Mouse (Mus musculus): ENCODE data around the gene Cd37. TPM values are rescaled to one million over a fixed set of nuclear protein-coding genes. Genes with fewer than 3 reads are reported as not detected.

The Cd37 gene
- polyA plus RNA-seq, 1 experiment from 2014 or later = 4.8 TPM

DNA sequence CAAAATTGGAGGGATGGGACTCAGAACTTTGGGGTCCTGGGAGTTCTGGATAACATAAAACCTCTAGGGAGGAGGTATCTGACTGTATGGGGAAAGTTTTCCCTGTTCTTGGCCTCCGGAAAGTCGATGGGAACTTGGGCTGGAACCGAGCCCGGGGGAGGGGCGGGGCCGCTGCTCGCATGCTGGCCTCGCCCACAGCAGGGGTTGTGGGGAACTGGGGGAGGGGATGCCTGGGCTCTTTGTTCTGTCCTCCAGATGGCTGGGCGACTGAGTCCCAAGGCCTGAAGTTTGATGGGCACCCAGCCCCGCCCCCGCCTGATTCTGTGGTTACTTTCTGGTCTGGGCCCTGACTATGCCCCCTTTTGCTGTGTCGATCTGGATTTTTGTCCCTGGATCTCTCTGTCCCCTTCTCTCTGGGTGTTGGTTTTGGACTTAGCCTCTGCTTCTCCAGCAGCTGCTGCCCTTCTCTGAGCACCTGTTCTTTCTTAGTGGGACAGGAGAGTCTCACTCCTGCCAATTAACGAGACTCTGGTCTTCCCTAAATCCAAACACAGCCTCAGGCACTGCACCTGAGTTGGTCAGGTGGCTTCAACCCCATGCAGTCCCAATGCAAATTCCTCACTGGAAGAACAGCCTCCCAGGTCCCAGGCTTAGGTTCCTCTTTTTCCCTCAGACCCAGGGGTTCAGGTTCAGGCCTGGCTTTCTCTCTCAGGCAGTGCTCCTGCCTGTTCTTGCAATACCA, 22.3 kb downstream of the Cd37 start:
- WGBS = 0% methylated on average over 10 of the region's 13 CpGs
- H3K4me3 ChIP-seq (ENCODE audit: low read depth, low read length) = peak overlapping the region; percentile 94
- DNase-seq (ENCODE audit: low spot score) (peak; percentile 96), ATAC-seq (ENCODE audit: low read depth) (peak; percentile 86)
- peaks cover 12% of the 10 kb centered on the region for H3K4me1 ChIP-seq (ENCODE audit: control insufficient read depth, insufficient read depth, low read length)
- H3K36me3 ChIP-seq (ENCODE audit: control insufficient read depth, insufficient read depth, low read length) = peaks cover 45% of the 10 kb centered on the region
- H3K9me3 ChIP-seq (ENCODE audit: control insufficient read depth, low read length) = no peaks in the 10 kb centered on the region
- H3K4me2 ChIP-seq (ENCODE audit: low read depth, low read length) = peak overlapping the region; percentile 92
- peaks cover 9% of the 10 kb centered on the region for H3K27me3 ChIP-seq (replicated peaks; ENCODE audit: control insufficient read depth, insufficient read depth, low read length)
- H3K9ac ChIP-seq (ENCODE audit: low read depth, low read length) = peak overlapping the region; percentile 98
- H3K27ac ChIP-seq (replicated peaks; ENCODE audit: low read depth, low read length) = peak overlapping the region; percentile 98

DNA sequence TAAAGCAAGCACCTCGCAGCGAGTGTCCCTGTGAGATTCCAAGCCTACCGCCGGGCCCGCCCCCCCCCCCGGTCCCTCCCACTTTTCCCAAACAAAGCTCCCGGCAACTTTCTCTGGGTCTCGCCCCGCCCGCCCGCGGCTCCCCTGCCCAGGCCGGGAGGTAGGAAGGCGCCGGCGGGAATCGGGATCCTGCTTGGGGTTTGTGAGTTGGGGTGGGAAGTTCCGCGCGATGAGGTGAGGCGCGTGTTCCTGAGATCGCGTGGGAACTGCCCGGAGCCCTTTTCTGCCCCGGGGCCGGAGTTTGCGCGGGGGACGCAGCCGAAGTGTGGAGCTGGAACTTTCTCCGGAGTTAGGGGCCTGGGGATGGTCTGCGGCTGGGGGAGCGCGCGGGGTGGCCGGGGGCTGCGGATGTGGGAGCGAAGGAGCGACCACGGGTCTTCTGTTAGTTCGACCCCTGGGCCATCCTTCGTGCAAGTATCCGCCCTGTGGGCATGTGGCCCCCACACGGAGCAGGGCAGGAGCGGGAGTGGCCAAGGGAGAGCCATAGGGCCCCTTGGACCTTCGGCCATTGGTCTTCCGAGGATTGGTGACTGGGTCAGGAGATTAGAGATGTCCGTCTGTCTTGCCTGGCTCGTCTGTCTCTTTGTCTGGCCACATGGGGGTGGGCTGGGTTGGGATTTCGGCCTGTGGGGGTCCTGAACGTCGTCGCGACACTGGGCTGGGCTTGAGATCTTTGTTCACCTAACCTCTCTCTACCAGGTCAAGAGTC, 23.1 kb downstream of the Cd37 start, which contains the start of gene Tead2:
Gene Tead2, plus strand, starts transcription at position 81 of the 769 bp plus-strand sequence.
- DNase-seq (ENCODE audit: low spot score) (peak; percentile 81), ATAC-seq (ENCODE audit: low read depth) (peak; percentile 60)
- H3K9me3 ChIP-seq (ENCODE audit: control insufficient read depth, low read length) = no peaks in the 10 kb centered on the region
- H3K27me3 ChIP-seq (replicated peaks; ENCODE audit: control insufficient read depth, insufficient read depth, low read length) = peaks cover 16% of the 10 kb centered on the region
- H3K4me3 ChIP-seq (ENCODE audit: low read depth, low read length) = peak within 1 kb of the TSS; percentile 94
- peaks cover 12% of the 10 kb centered on the region for H3K4me1 ChIP-seq (ENCODE audit: control insufficient read depth, insufficient read depth, low read length)
- peak within 1 kb of the TSS; percentile 98 for H3K27ac ChIP-seq (replicated peaks; ENCODE audit: low read depth, low read length)
- 0% methylated on average over 41 of the region's 55 CpGs for WGBS
- H3K9ac ChIP-seq (ENCODE audit: low read depth, low read length) = peak within 1 kb of the TSS; percentile 98
- H3K4me2 ChIP-seq (ENCODE audit: low read depth, low read length) = peak within 1 kb of the TSS; percentile 92
- H3K36me3 ChIP-seq (ENCODE audit: control insufficient read depth, insufficient read depth, low read length) = peaks cover 38% of the 10 kb centered on the region

DNA sequence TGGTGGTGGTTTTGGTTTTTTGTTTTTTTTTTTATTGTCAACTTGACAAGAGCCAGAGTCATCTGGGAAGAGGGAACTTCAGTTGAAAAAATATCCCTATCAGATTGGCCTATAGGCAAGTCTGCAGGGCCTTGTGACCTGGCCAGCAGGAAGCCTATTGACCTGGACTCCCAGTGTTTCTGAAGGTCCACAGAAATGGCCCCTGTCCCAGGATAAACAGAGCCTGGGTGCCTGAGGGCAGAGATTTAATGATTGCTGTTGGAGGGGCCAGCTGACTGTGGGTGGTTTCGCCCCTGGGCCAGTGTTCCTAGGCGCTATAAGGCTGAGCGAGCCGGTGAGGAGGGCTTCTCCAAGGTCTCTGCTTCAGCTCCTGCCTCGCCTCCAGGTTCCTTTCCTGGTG, 25.2 kb downstream of the Cd37 start:
- DNase-seq (ENCODE audit: low spot score) (no peak), ATAC-seq (ENCODE audit: low read depth) (no peak)
- H3K4me3 ChIP-seq (ENCODE audit: low read depth, low read length) = no peak overlapping the region
- WGBS = 62% methylated on average over 5 of the region's 5 CpGs
- H3K9me3 ChIP-seq (ENCODE audit: control insufficient read depth, low read length) = no peaks in the 10 kb centered on the region
- peaks cover 12% of the 10 kb centered on the region for H3K4me1 ChIP-seq (ENCODE audit: control insufficient read depth, insufficient read depth, low read length)
- H3K4me2 ChIP-seq (ENCODE audit: low read depth, low read length) = no peak overlapping the region
- H3K36me3 ChIP-seq (ENCODE audit: control insufficient read depth, insufficient read depth, low read length) = peaks cover 16% of the 10 kb centered on the region
- H3K9ac ChIP-seq (ENCODE audit: low read depth, low read length) = no peak overlapping the region
- H3K27me3 ChIP-seq (replicated peaks; ENCODE audit: control insufficient read depth, insufficient read depth, low read length) = peaks cover 21% of the 10 kb centered on the region
- H3K27ac ChIP-seq (replicated peaks; ENCODE audit: low read depth, low read length) = no peak overlapping the region

DNA sequence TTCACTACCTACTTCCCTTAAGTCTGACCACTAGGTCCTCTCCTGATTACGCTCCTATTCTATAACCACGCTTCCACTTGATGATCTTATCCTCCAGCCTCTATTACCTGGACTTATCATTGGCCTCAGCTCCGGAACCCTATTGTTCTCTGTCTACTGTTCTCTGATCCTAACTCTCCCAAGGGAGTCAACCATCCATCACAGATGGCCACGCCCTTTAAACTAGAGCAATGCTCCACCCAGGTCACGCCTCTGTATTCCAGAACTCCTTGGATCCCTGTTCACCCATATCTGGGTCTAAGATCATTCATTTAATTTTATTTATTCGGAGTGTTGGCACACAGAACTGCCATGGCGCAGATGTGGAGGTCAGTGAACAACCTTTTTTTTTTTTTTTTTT, 26.6 kb downstream of the Cd37 start:
- peaks cover 10% of the 10 kb centered on the region for H3K4me1 ChIP-seq (ENCODE audit: control insufficient read depth, insufficient read depth, low read length)
- DNase-seq (ENCODE audit: low spot score) = no peak
- 0 out of 2 replicates have a peak overlapping the region, but pooled peaks have one; percentile 35 for H3K4me2 ChIP-seq (ENCODE audit: low read depth, low read length)
- 0 out of 2 replicates have a peak, but pooled peaks cover 3% of the 10 kb centered on the region for H3K9me3 ChIP-seq (ENCODE audit: control insufficient read depth, low read length)
- H3K27ac ChIP-seq (replicated peaks; ENCODE audit: low read depth, low read length) = no peak overlapping the region
- peaks cover 21% of the 10 kb centered on the region for H3K27me3 ChIP-seq (replicated peaks; ENCODE audit: control insufficient read depth, insufficient read depth, low read length)
- WGBS = 73% methylated on average over 7 of the region's 7 CpGs
- peaks cover 3% of the 10 kb centered on the region; the same call in 1 of the 2 replicates for H3K36me3 ChIP-seq (ENCODE audit: control insufficient read depth, insufficient read depth, low read length)
- H3K9ac ChIP-seq (ENCODE audit: low read depth, low read length) = no peak overlapping the region
- ATAC-seq (ENCODE audit: low read depth) = no peak
- no peak overlapping the region for H3K4me3 ChIP-seq (ENCODE audit: low read depth, low read length)

DNA sequence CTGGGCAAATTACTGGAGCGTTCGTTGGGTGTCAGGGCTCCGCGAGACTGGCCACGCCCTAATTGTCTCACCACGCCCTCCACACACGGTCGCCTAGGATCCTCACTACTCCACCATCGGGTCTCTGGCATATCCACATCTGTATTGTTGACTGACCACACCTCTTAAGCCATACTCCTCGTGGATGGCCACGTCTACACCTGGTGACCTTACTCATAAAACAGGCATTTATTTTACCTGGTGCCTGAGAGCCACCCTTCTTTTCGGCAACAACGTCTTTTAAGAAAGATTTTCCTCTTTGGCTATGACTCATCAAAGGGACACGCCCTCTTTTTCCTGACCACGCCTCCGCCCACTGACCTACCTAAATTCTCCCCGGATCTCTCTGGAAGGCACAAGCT, 27.1 kb downstream of the Cd37 start, which contains the start of gene Dkkl1:
Gene Dkkl1, minus strand, starts transcription at position 297 of the 401 bp plus-strand sequence.
- Histone ChIP-seq H3K27ac (replicated peaks; ENCODE audit: low read depth, low read length) (no peak within 1 kb of the TSS), H3K4me2 (ENCODE audit: low read depth, low read length) (peak within 1 kb of the TSS; percentile 35), H3K36me3 (ENCODE audit: control insufficient read depth, insufficient read depth, low read length) (no peaks in the 10 kb centered on the region), H3K9me3 (ENCODE audit: control insufficient read depth, low read length) (0 out of 2 replicates have a peak, but pooled peaks cover 3% of the 10 kb centered on the region), H3K4me1 (ENCODE audit: control insufficient read depth, insufficient read depth, low read length) (peaks cover 5% of the 10 kb centered on the region), H3K9ac (ENCODE audit: low read depth, low read length) (no peak within 1 kb of the TSS), H3K27me3 (replicated peaks; ENCODE audit: control insufficient read depth, insufficient read depth, low read length) (peaks cover 21% of the 10 kb centered on the region), H3K4me3 (ENCODE audit: low read depth, low read length) (0 out of 2 replicates have a peak within 1 kb of the TSS, but pooled peaks have one; percentile 1)
- DNase-seq (ENCODE audit: low spot score) (no peak), ATAC-seq (ENCODE audit: low read depth) (no peak)
- WGBS = 7% methylated on average over 17 of the region's 17 CpGs

DNA sequence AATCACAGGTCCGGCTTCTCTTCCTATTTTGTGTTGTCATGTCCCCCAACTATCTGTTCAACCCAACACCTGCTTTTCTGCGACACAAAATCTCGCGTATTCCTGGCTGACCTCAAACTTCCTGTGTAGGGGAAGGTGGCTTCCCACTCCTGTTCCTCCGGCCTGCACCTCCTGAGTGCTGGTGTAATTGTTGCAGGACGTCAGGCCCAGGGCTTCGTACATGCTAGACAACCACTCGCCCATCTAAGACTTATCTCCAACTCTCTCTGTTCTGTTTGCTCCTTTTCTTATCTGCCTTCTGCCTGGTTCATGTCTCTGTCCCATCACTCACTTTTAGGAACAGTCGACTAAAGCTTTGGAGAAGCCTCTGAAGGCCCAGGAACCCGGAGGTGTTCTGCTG, 27.8 kb downstream of the Cd37 start:
- no peak for DNase-seq (ENCODE audit: low spot score)
- H3K36me3 ChIP-seq (ENCODE audit: control insufficient read depth, insufficient read depth, low read length) = no peaks in the 10 kb centered on the region
- no peak overlapping the region for H3K4me3 ChIP-seq (ENCODE audit: low read depth, low read length)
- no peak for ATAC-seq (ENCODE audit: low read depth)
- H3K27me3 ChIP-seq (replicated peaks; ENCODE audit: control insufficient read depth, insufficient read depth, low read length) = peaks cover 21% of the 10 kb centered on the region
- H3K4me2 ChIP-seq (ENCODE audit: low read depth, low read length) = no peak overlapping the region
- H3K9ac ChIP-seq (ENCODE audit: low read depth, low read length) = no peak overlapping the region
- H3K9me3 ChIP-seq (ENCODE audit: control insufficient read depth, low read length) = 0 out of 2 replicates have a peak, but pooled peaks cover 3% of the 10 kb centered on the region
- H3K4me1 ChIP-seq (ENCODE audit: control insufficient read depth, insufficient read depth, low read length) = peaks cover 4% of the 10 kb centered on the region; the same call in 1 of the 2 replicates
- no peak overlapping the region for H3K27ac ChIP-seq (replicated peaks; ENCODE audit: low read depth, low read length)
- 73% methylated on average over 10 of the region's 10 CpGs for WGBS

DNA sequence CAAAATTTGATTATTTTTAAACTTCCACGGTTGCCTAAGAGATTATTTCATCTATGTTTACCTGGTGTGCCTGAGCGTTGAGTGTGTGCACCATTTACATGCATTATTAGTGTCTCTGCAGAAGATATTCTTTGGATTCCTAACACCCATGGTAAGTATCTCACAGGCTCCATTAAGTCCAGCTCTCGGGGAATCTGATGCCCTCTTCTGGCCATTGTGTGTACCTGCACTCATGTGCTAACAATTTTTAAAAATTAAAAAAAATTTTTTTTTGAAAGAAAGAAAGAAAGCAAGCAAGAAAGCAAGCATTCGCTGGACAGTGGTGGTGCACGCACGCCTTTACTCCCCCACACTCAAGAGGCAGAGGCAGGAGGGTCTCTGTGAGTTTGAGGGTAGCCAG, 30.7 kb downstream of the Cd37 start:
- no peak overlapping the region for H3K27ac ChIP-seq (replicated peaks; ENCODE audit: low read depth, low read length)
- no peak overlapping the region for H3K4me3 ChIP-seq (ENCODE audit: low read depth, low read length)
- H3K4me2 ChIP-seq (ENCODE audit: low read depth, low read length) = no peak overlapping the region
- ATAC-seq (ENCODE audit: low read depth) (no peak), DNase-seq (ENCODE audit: low spot score) (no peak)
- H3K27me3 ChIP-seq (replicated peaks; ENCODE audit: control insufficient read depth, insufficient read depth, low read length) = peaks cover 21% of the 10 kb centered on the region
- WGBS = 77% methylated on average over 6 of the region's 6 CpGs
- H3K4me1 ChIP-seq (ENCODE audit: control insufficient read depth, insufficient read depth, low read length) = no peaks in the 10 kb centered on the region
- H3K9me3 ChIP-seq (ENCODE audit: control insufficient read depth, low read length) = 0 out of 2 replicates have a peak, but pooled peaks cover 3% of the 10 kb centered on the region
- no peak overlapping the region for H3K9ac ChIP-seq (ENCODE audit: low read depth, low read length)
- H3K36me3 ChIP-seq (ENCODE audit: control insufficient read depth, insufficient read depth, low read length) = no peaks in the 10 kb centered on the region

DNA sequence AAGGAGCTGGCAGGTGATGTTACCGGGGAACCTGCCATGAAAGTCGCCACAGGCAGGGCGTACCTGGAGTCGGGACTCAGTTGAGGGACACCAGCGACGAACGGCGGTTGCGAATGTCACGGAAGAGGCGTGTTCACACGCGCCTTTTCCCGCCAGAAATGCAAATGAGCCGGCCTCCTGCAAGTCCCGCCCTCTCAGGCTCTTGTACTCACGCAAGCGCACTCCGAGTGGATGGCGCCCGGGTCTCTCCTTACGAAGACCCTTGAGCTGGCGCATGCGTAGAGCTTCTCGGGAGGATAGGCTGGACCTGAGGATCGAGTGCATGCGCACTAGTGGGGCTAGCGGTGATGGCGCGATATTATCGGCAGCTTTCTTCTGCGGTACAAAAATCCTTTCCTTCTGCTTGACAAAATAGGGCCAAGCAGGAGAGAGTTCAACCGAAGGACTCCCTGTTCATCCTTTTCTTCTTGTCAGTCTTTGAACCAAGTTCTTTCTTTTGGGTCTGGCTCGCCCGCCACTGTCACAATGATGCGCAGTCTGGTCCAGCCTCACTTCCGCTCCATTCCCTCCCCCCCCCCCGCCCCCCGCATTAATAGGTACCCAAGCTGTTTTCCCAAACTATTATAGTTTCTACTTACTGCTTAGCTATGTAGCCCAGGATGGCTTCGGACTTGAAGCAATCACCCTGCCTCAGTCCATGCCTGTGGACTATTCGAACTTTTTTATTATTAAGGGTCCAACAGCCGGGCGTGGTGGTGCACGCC, 34.4 kb downstream of the Cd37 start, which contains the start of gene Ccdc155:
Gene Ccdc155, minus strand, starts transcription at position 513 of the 764 bp plus-strand sequence.
- H3K4me1 ChIP-seq (ENCODE audit: control insufficient read depth, insufficient read depth, low read length) = no peaks in the 10 kb centered on the region
- ATAC-seq (ENCODE audit: low read depth) (peak; percentile 99), DNase-seq (ENCODE audit: low spot score) (peak; percentile 100)
- 0 out of 2 replicates have a peak, but pooled peaks cover 3% of the 10 kb centered on the region for H3K9me3 ChIP-seq (ENCODE audit: control insufficient read depth, low read length)
- peak within 1 kb of the TSS; percentile 55 for H3K9ac ChIP-seq (ENCODE audit: low read depth, low read length)
- H3K4me2 ChIP-seq (ENCODE audit: low read depth, low read length) = peak within 1 kb of the TSS; percentile 57
- no peaks in the 10 kb centered on the region for H3K27me3 ChIP-seq (replicated peaks; ENCODE audit: control insufficient read depth, insufficient read depth, low read length)
- 9% methylated on average over 44 of the region's 44 CpGs for WGBS
- no peaks in the 10 kb centered on the region for H3K36me3 ChIP-seq (ENCODE audit: control insufficient read depth, insufficient read depth, low read length)
- no peak within 1 kb of the TSS for H3K27ac ChIP-seq (replicated peaks; ENCODE audit: low read depth, low read length)
- peak within 1 kb of the TSS; percentile 43 for H3K4me3 ChIP-seq (ENCODE audit: low read depth, low read length)

Measured in embryonic facial prominence, embryonic 14.5 days (tissue).